Mouse (Mus musculus) heart, adult 2 months (tissue): Measurements from ENCODE around the gene Sec13.

Experiments used
- CTCF ChIP-seq: fragments of 200-600 bp; IDR thresholded peaks from 2 replicates; pipeline ENCODE4 v1.8.1; 2022; ENCODE audit warnings: antibody characterized with exemption, mild to moderate bottlenecking, moderate library complexity
- POLR2A ChIP-seq: fragments of 200-500 bp; IDR thresholded peaks from 2 replicates; pipeline ENCODE4 v1.6.1; 2011; ENCODE audit warnings: mild to moderate bottlenecking, low read depth, low read length, control low read depth; ENCODE audit not compliant: insufficient read depth

DNA sequence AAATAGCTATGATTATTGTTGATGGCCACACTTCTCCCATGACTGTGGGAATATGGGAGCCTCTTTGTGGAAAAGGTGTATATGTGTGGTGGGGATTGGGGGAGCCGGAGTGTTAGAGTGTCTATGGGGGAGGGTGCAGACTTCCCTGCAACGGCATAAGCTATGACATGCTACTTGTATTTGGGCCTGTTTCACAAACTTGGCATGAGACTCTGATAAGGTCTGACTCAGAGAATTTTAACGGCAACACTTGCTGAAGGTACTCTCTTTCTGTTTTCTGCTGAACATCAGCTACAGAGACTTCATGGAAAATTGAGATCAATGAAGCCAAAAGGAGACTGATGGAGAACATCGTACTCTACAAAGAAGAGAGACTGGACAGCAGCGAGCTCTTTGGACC, 47.2 kb downstream of the Sec13 start:
- TF ChIP-seq CTCF (no peak), POLR2A (no peak)
